Mouse (Mus musculus): ENCODE results near the gene Efna2. TPM values are rescaled to one million over a fixed set of nuclear protein-coding genes. Genes with fewer than 3 reads are reported as not detected.
"Not testable (repeated sequence)": the region's sequence is repeated elsewhere in the genome, so short reads cannot be mapped to it uniquely, and the experiment has no call there.

The Efna2 gene
- polyA plus RNA-seq, 1 experiment from 2014 or later, result 7.4 TPM

- Histone ChIP-seq H3K4me2 (ENCODE audit: low read depth, low read length) (peak within 1 kb of the TSS; percentile 97), H3K9ac (ENCODE audit: low read depth, low read length) (peak within 1 kb of the TSS; percentile 67), H3K4me3 (ENCODE audit: low read length) (peak within 1 kb of the TSS; percentile 47), H3K9me3 (ENCODE audit: control insufficient read depth, low read length) (no peaks in the 10 kb centered on the region), H3K27ac (ENCODE audit: low read length) (peak within 1 kb of the TSS; percentile 100), H3K36me3 (ENCODE audit: control insufficient read depth, insufficient read depth, low read length) (peaks cover 10% of the 10 kb centered on the region), H3K27me3 (replicated peaks; ENCODE audit: control insufficient read depth, insufficient read depth, low read length) (no peaks in the 10 kb centered on the region), H3K4me1 (ENCODE audit: control insufficient read depth, insufficient read depth, low read length) (peaks cover 63% of the 10 kb centered on the region)
- WGBS, result 14% methylated on average over 20 of the region's 20 CpGs
- no peak for ATAC-seq
Measured at GRCm38 (mm10) chr10:80165392-80166128, 13.7 kb upstream of the Efna2 start, which contains the start of gene Cirbp. Gene Cirbp, plus strand, starts transcription at chr10:80165985.

GRCm38 (mm10) chr10:80166136-80166535, 13.1 kb upstream of the Efna2 start:
- H3K27ac ChIP-seq (ENCODE audit: low read length), result peak overlapping the region; percentile 78
- H3K9me3 ChIP-seq (ENCODE audit: control insufficient read depth, low read length); H3K27me3 ChIP-seq (replicated peaks; ENCODE audit: control insufficient read depth, insufficient read depth, low read length); ATAC-seq; H3K4me3 ChIP-seq (ENCODE audit: low read length): not testable (repeated sequence)
- H3K36me3 ChIP-seq (ENCODE audit: control insufficient read depth, insufficient read depth, low read length), result peaks cover 14% of the 10 kb centered on the region
- H3K4me2 ChIP-seq (ENCODE audit: low read depth, low read length), result peak overlapping the region; percentile 97; the same call in 1 of the 2 replicates
- 83% methylated on average over 4 of the region's 4 CpGs for WGBS
- peak overlapping the region; percentile 60; the same call in 1 of the 2 replicates for H3K9ac ChIP-seq (ENCODE audit: low read depth, low read length)
- H3K4me1 ChIP-seq (ENCODE audit: control insufficient read depth, insufficient read depth, low read length), result peaks cover 62% of the 10 kb centered on the region

GRCm38 (mm10) chr10:80167460-80168037, 11.7 kb upstream of the Efna2 start:
- under 1% methylated on average over 55 of the region's 55 CpGs for WGBS
- Histone ChIP-seq H3K4me1 (ENCODE audit: control insufficient read depth, insufficient read depth, low read length) (peaks cover 59% of the 10 kb centered on the region), H3K9me3 (ENCODE audit: control insufficient read depth, low read length) (no peaks in the 10 kb centered on the region)

GRCm38 (mm10) chr10:80168038-80168661, 11.1 kb upstream of the Efna2 start:
- H3K4me1 ChIP-seq (ENCODE audit: control insufficient read depth, insufficient read depth, low read length), result peaks cover 53% of the 10 kb centered on the region
- H3K27ac ChIP-seq (ENCODE audit: low read length), result peak overlapping the region; percentile 100
- H3K36me3 ChIP-seq (ENCODE audit: control insufficient read depth, insufficient read depth, low read length), result peaks cover 20% of the 10 kb centered on the region
- H3K4me3 ChIP-seq (ENCODE audit: low read length), result peak overlapping the region; percentile 85
- H3K4me2 ChIP-seq (ENCODE audit: low read depth, low read length), result peak overlapping the region; percentile 77
- H3K9me3 ChIP-seq (ENCODE audit: control insufficient read depth, low read length), result no peaks in the 10 kb centered on the region
- no peaks in the 10 kb centered on the region for H3K27me3 ChIP-seq (replicated peaks; ENCODE audit: control insufficient read depth, insufficient read depth, low read length)
- H3K9ac ChIP-seq (ENCODE audit: low read depth, low read length), result peak overlapping the region; percentile 98
- under 1% methylated on average over 48 of the region's 48 CpGs for WGBS
- peak; percentile 55 for ATAC-seq

More at GRCm38 (mm10) chr10:80167460-80168037, 11.7 kb upstream of the Efna2 start:
- Histone ChIP-seq H3K9ac (ENCODE audit: low read depth, low read length) (peak overlapping the region; percentile 98), H3K36me3 (ENCODE audit: control insufficient read depth, insufficient read depth, low read length) (peaks cover 20% of the 10 kb centered on the region), H3K27ac (ENCODE audit: low read length) (peak overlapping the region; percentile 100), H3K27me3 (replicated peaks; ENCODE audit: control insufficient read depth, insufficient read depth, low read length) (no peaks in the 10 kb centered on the region), H3K4me3 (ENCODE audit: low read length) (peak overlapping the region; percentile 85), H3K4me2 (ENCODE audit: low read depth, low read length) (peak overlapping the region; percentile 77)
- peak; percentile 89 for ATAC-seq

GRCm38 (mm10) chr10:80169070-80169469, 10.2 kb upstream of the Efna2 start:
- peak overlapping the region; percentile 85 for H3K4me3 ChIP-seq (ENCODE audit: low read length)

GRCm38 (mm10) chr10:80169651-80170050, 9.6 kb upstream of the Efna2 start:
- Histone ChIP-seq H3K9me3 (ENCODE audit: control insufficient read depth, low read length) (no peaks in the 10 kb centered on the region), H3K36me3 (ENCODE audit: control insufficient read depth, insufficient read depth, low read length) (peaks cover 20% of the 10 kb centered on the region), H3K4me2 (ENCODE audit: low read depth, low read length) (no peak overlapping the region), H3K27ac (ENCODE audit: low read length) (no peak overlapping the region), H3K27me3 (replicated peaks; ENCODE audit: control insufficient read depth, insufficient read depth, low read length) (no peaks in the 10 kb centered on the region), H3K9ac (ENCODE audit: low read depth, low read length) (no peak overlapping the region), H3K4me3 (ENCODE audit: low read length) (no peak overlapping the region), H3K4me1 (ENCODE audit: control insufficient read depth, insufficient read depth, low read length) (peaks cover 41% of the 10 kb centered on the region)
- ATAC-seq, result no peak
- 89% methylated on average over 7 of the region's 7 CpGs for WGBS

More at GRCm38 (mm10) chr10:80169070-80169469, 10.2 kb upstream of the Efna2 start:
- no peaks in the 10 kb centered on the region for H3K9me3 ChIP-seq (ENCODE audit: control insufficient read depth, low read length)
- peak overlapping the region; percentile 77 for H3K4me2 ChIP-seq (ENCODE audit: low read depth, low read length)
- H3K36me3 ChIP-seq (ENCODE audit: control insufficient read depth, insufficient read depth, low read length), result peaks cover 20% of the 10 kb centered on the region
- no peaks in the 10 kb centered on the region for H3K27me3 ChIP-seq (replicated peaks; ENCODE audit: control insufficient read depth, insufficient read depth, low read length)
- no peak for ATAC-seq
- H3K27ac ChIP-seq (ENCODE audit: low read length), result peak overlapping the region; percentile 100; the same call in 1 of the 2 replicates
- H3K4me1 ChIP-seq (ENCODE audit: control insufficient read depth, insufficient read depth, low read length), result peaks cover 46% of the 10 kb centered on the region
- 58% methylated on average over 1 of the region's 1 CpGs for WGBS
- H3K9ac ChIP-seq (ENCODE audit: low read depth, low read length), result peak overlapping the region; percentile 98

- Histone ChIP-seq H3K4me3 (ENCODE audit: low read length) (no peak overlapping the region), H3K27me3 (replicated peaks; ENCODE audit: control insufficient read depth, insufficient read depth, low read length) (no peaks in the 10 kb centered on the region), H3K27ac (ENCODE audit: low read length) (no peak overlapping the region), H3K4me1 (ENCODE audit: control insufficient read depth, insufficient read depth, low read length) (peaks cover 41% of the 10 kb centered on the region), H3K9me3 (ENCODE audit: control insufficient read depth, low read length) (no peaks in the 10 kb centered on the region), H3K4me2 (ENCODE audit: low read depth, low read length) (no peak overlapping the region), H3K9ac (ENCODE audit: low read depth, low read length) (peak overlapping the region; percentile 24; the same call in 1 of the 2 replicates), H3K36me3 (ENCODE audit: control insufficient read depth, insufficient read depth, low read length) (peaks cover 20% of the 10 kb centered on the region)
- no peak for ATAC-seq
- WGBS, result 94% methylated on average over 16 of the region's 16 CpGs
Measured at GRCm38 (mm10) chr10:80170052-80170451, 9.2 kb upstream of the Efna2 start.

- Histone ChIP-seq H3K27me3 (replicated peaks; ENCODE audit: control insufficient read depth, insufficient read depth, low read length) (no peaks in the 10 kb centered on the region), H3K36me3 (ENCODE audit: control insufficient read depth, insufficient read depth, low read length) (peaks cover 20% of the 10 kb centered on the region), H3K9ac (ENCODE audit: low read depth, low read length) (0 out of 2 replicates have a peak overlapping the region, but pooled peaks have one; percentile 24), H3K27ac (ENCODE audit: low read length) (no peak overlapping the region), H3K4me3 (ENCODE audit: low read length) (no peak overlapping the region), H3K4me2 (ENCODE audit: low read depth, low read length) (no peak overlapping the region), H3K4me1 (ENCODE audit: control insufficient read depth, insufficient read depth, low read length) (peaks cover 35% of the 10 kb centered on the region), H3K9me3 (ENCODE audit: control insufficient read depth, low read length) (no peaks in the 10 kb centered on the region)
- no peak for ATAC-seq
- WGBS, result 95% methylated on average over 19 of the region's 19 CpGs
Measured at GRCm38 (mm10) chr10:80170601-80171021, 8.7 kb upstream of the Efna2 start.

GRCm38 (mm10) chr10:80171252-80171651, 8.0 kb upstream of the Efna2 start:
- H3K4me3 ChIP-seq (ENCODE audit: low read length), result no peak overlapping the region
- WGBS, result 82% methylated on average over 15 of the region's 15 CpGs
- H3K36me3 ChIP-seq (ENCODE audit: control insufficient read depth, insufficient read depth, low read length), result peaks cover 20% of the 10 kb centered on the region
- H3K27ac ChIP-seq (ENCODE audit: low read length), result no peak overlapping the region
- no peaks in the 10 kb centered on the region for H3K9me3 ChIP-seq (ENCODE audit: control insufficient read depth, low read length)
- peaks cover 30% of the 10 kb centered on the region for H3K4me1 ChIP-seq (ENCODE audit: control insufficient read depth, insufficient read depth, low read length)
- H3K4me2 ChIP-seq (ENCODE audit: low read depth, low read length), result no peak overlapping the region
- H3K9ac ChIP-seq (ENCODE audit: low read depth, low read length), result peak overlapping the region; percentile 21; the same call in 1 of the 2 replicates
- no peak for ATAC-seq
- no peaks in the 10 kb centered on the region for H3K27me3 ChIP-seq (replicated peaks; ENCODE audit: control insufficient read depth, insufficient read depth, low read length)
